Mouse (Mus musculus): Measurements from ENCODE around the gene Plpp1.

- no peak for TF ChIP-seq TAL1 (IDR thresholded peaks at IDR 0.05; ENCODE audit: low read length)
- TF ChIP-seq GATA1 (IDR thresholded peaks at IDR 0.05; ENCODE audit: low read length) = no peak
These were observed 9.8 kb upstream of the Plpp1 start for GRCm38 (mm10) chr13:112790774-112791173.
